Comparison of ENCODE assay signal across 9 mouse cellular contexts in the genomic region with DNA sequence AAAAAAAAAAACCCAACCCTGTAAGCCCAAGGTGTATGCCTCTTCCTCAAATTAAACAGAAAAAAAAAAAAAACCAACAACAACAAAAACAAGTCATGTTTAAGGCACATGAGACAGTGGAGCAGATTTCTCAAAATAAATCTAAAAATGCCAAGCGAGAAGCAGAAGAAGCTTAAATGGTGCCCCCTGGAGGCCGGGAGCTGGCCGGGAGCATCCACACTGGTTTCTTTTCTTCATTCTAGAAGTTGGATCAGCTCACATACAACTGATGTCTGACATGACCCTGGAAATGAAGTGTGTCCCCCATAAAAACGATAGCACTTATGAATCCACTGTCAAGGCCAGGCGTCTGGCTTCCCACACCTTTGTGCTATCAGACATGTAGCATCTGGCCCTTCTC. TPM values are rescaled to one million over a fixed set of nuclear protein-coding genes. Genes with fewer than 3 reads are reported as not detected.
DNase-seq lines count a peak whose midpoint lies in the region; TF ChIP-seq lines count a peak whose summit lies in the region.
"Had no signal": no experiment of that assay in that cellular context is flagged by ENCODE, and none has a peak within 500 bp of the region (broad histone marks: within the 10 kb centered on the region; RNA-seq: fewer than 3 reads in every experiment).

No protein-coding gene starts in this region.

- DNase-seq in heart, postnatal 14 days: peak; percentile 23 to 42
- no peak for DNase-seq in heart, adult 8-10 months (ENCODE audit: low spot score)
- DNase-seq in spleen, adult 12 weeks (ENCODE audit: low spot score): peak; percentile 13
- DNase-seq in spleen, postnatal 36 days (ENCODE audit: low spot score in 2 of 2): no peak
- peak; percentile 60 for DNase-seq in brain, adult 2 months (ENCODE audit: low read depth, low spot score)
- DNase-seq in layer of hippocampus, adult 2 months (ENCODE audit: low spot score in 2 of 2): peak in 1 of 2 experiments; percentile 57
- peak; percentile 51 for DNase-seq in retina, embryonic 14.5 days (ENCODE audit: low spot score)
- DNase-seq in gastrocnemius, postnatal 36 days: no peak

- peak; percentile 77 for TF ChIP-seq CTCF in layer of hippocampus, adult 2 months (conservative IDR thresholded peaks at IDR 0.05)

- intact Hi-C loops in heart, postnatal 14 days (cut with DNase I): loop anchor here (2.0 kb wide), 1 partner anchor 68 kb away; a partner anchor contains a TSS
- intact Hi-C loops in gastrocnemius, postnatal 36 days (cut with DNase I): loop anchor here (5.0 kb wide), 1 partner anchor 69 kb away; a partner anchor contains a TSS

- no peak overlapping the region for H3K4me3 ChIP-seq in layer of hippocampus, adult 2 months
- H3K4me3 ChIP-seq: embryonic facial prominence, embryonic 13.5 days had no signal

- no peak overlapping the region for H3K27ac ChIP-seq in layer of hippocampus, adult 2 months
- H3K27ac ChIP-seq: embryonic facial prominence, embryonic 13.5 days had no signal

RNA-seq across cellular contexts. Expression of a gene that starts 35.1 kb away (rescaled TPM):
- 10 to 100 TPM; 16.2 to 18.1 TPM for total RNA-seq in heart, postnatal 14 days (2021)
- 10 to 100 TPM; 13.2 to 17.8 (median 16.8) TPM for total RNA-seq in heart, adult 8-10 months (2022)
- total RNA-seq in layer of hippocampus, adult 2 months (2021): 10 to 100 TPM; 34.2 to 40.9 TPM
- 10 to 100 TPM; 13.4 to 14.8 TPM for total RNA-seq in gastrocnemius, postnatal 36 days (2021)

RNA-seq across cellular contexts. Expression of a gene that starts 36.0 kb away (rescaled TPM):
- under 1 TPM; 0.79 to 0.88 TPM for total RNA-seq in heart, postnatal 14 days (2021)
- total RNA-seq in heart, adult 8-10 months (2022): under 1 TPM; 0.71 to 0.95 (median 0.78) TPM
- total RNA-seq in layer of hippocampus, adult 2 months (2021): under 1 TPM in 1 of 2 experiments, not detected in 1; 0.18 TPM
- total RNA-seq in gastrocnemius, postnatal 36 days (2021): under 1 TPM in 1 of 2 experiments, not detected in 1; 0.23 TPM

RNA-seq across cellular contexts. Expression of a gene that starts 52.3 kb away (rescaled TPM):
- under 1 TPM; 0.26 to 0.29 TPM for total RNA-seq in heart, postnatal 14 days (2021)
- total RNA-seq in heart, adult 8-10 months (2022): under 1 TPM in 1 of 4 experiments, not detected in 3; 0.37 TPM
- 1 to 10 TPM; 2.3 to 2.4 TPM for total RNA-seq in layer of hippocampus, adult 2 months (2021)
- under 1 TPM; 0.20 to 0.49 TPM for total RNA-seq in gastrocnemius, postnatal 36 days (2021)

Comparison
In these comparisons a context has a peak if more than half of its experiments do, and no peak if none do; other contexts are left out.
1. DNase-seq: peak in heart, postnatal 14 days (2 of 2), spleen, adult 12 weeks (single experiment), brain, adult 2 months (single experiment) and retina, embryonic 14.5 days (single experiment); none in heart, adult 8-10 months (single experiment), spleen, postnatal 36 days (0 of 2) and gastrocnemius, postnatal 36 days (0 of 2).